Mouse (Mus musculus) kidney, embryonic 14.5 days (tissue): Measurements from ENCODE around the gene Lpo. TPM values are rescaled to one million over a fixed set of nuclear protein-coding genes. Genes with fewer than 3 reads are reported as not detected.

ENCODE experiments used
- ATAC-seq: fragments of 200-750 bp; cut with Nextera tagmentation; 2 replicates; pipeline ENCODE4 v1.8.0; 2017; ENCODE audit warnings: moderate number of reproducible peaks, mild to moderate bottlenecking, moderate TSS enrichment, moderate library complexity; ENCODE audit not compliant: low FRiP score, low TSS enrichment
- H3K27ac ChIP-seq: fragments of 300-500 bp; sonication (generic); 2 replicates; pipeline ENCODE4 v1.5.1; 2014; ENCODE audit warnings: low read depth, mild to moderate bottlenecking, low read length, moderate library complexity, mixed read lengths
- H3K27me3 ChIP-seq: fragments of 300-500 bp; sonication (generic); 2 replicates; pipeline ENCODE4 v1.6.1; 2014; ENCODE audit warnings: mild to moderate bottlenecking, low read length; ENCODE audit not compliant: control insufficient read depth, insufficient read depth
- H3K36me3 ChIP-seq: fragments of 300-500 bp; sonication (generic); 2 replicates; pipeline ENCODE4 v1.6.1; 2014; ENCODE audit warnings: low read length, mixed read lengths; ENCODE audit not compliant: control insufficient read depth, insufficient read depth
- H3K4me1 ChIP-seq: fragments of 300-500 bp; sonication (generic); 2 replicates; pipeline ENCODE4 v1.6.1; 2014; ENCODE audit warnings: low read length, mixed read lengths; ENCODE audit not compliant: control insufficient read depth, insufficient read depth
- H3K4me2 ChIP-seq: fragments of 300-500 bp; sonication (generic); replicated peaks from 2 replicates; pipeline ENCODE4 v1.6.1; 2014; ENCODE audit warnings: low read depth, mild to moderate bottlenecking, low read length
- H3K4me3 ChIP-seq: fragments of 300-500 bp; sonication (generic); 2 replicates; pipeline ENCODE4 v1.5.1; 2014; ENCODE audit warnings: mild to moderate bottlenecking, low read length
- H3K9ac ChIP-seq: fragments of 300-500 bp; sonication (generic); 2 replicates; pipeline ENCODE4 v1.6.1; 2014; ENCODE audit warnings: low read depth, mild to moderate bottlenecking, low read length, moderate library complexity
- H3K9me3 ChIP-seq: fragments of 300-500 bp; sonication (generic); 2 replicates; pipeline ENCODE4 v1.6.1; 2016; ENCODE audit warnings: low read length; ENCODE audit not compliant: control insufficient read depth
- WGBS: fragments of 180-500 bp; shearing (Covaris S2); extraction: QIAGEN DNeasy Blood & Tissue Kit; methylation state at CpG from one replicate; pipeline ENCODE4 v1.1.7; 2014; 5-methylcytosine and 5-hydroxymethylcytosine counted together
- polyA plus RNA-seq: library from polyadenylated mRNA; unstranded; fragments of >200 nt; fragmentation: Nextera tagmentation; extraction: Ambion mirVana; gene quantifications from 2 replicates; pipeline ENCODE4 v1.2.1, GENCODE M21; 2014

Lpo gene
- polyA plus RNA-seq, 1 experiment from 2014 or later, result not detected

DNA sequence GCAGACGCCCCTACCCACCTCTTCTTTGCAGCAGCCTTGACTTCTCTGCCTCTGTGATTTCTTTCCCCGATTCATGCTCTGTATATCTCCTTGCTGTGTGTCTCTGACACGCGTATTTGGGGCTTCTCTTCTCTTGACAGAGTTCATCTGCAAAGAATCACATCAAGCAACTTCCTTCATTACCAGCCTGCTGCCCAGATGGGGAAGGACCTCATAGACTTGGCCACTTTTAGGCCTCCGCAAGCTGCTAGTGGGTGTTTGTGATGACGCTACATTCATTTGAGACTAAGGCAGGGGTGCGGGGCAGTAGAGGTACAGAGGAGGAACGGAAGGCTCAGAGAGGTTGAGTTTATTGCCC lies 25.5 kb upstream of the Lpo start:
- Histone ChIP-seq H3K9ac (peak overlapping the region; percentile 62; the same call in 1 of the 2 replicates), H3K27me3 (no peaks in the 10 kb centered on the region), H3K9me3 (no peaks in the 10 kb centered on the region), H3K4me2 (peak overlapping the region; percentile 75), H3K36me3 (peaks cover 14% of the 10 kb centered on the region; the same call in 1 of the 2 replicates), H3K4me1 (peaks cover 4% of the 10 kb centered on the region; the same call in 1 of the 2 replicates), H3K4me3 (peak overlapping the region; percentile 67), H3K27ac (peak overlapping the region; percentile 42; the same call in 1 of the 2 replicates)
- ATAC-seq, result peak; percentile 9; the same call in 1 of the 2 replicates
- 33% methylated on average over 8 of the region's 8 CpGs for WGBS

DNA sequence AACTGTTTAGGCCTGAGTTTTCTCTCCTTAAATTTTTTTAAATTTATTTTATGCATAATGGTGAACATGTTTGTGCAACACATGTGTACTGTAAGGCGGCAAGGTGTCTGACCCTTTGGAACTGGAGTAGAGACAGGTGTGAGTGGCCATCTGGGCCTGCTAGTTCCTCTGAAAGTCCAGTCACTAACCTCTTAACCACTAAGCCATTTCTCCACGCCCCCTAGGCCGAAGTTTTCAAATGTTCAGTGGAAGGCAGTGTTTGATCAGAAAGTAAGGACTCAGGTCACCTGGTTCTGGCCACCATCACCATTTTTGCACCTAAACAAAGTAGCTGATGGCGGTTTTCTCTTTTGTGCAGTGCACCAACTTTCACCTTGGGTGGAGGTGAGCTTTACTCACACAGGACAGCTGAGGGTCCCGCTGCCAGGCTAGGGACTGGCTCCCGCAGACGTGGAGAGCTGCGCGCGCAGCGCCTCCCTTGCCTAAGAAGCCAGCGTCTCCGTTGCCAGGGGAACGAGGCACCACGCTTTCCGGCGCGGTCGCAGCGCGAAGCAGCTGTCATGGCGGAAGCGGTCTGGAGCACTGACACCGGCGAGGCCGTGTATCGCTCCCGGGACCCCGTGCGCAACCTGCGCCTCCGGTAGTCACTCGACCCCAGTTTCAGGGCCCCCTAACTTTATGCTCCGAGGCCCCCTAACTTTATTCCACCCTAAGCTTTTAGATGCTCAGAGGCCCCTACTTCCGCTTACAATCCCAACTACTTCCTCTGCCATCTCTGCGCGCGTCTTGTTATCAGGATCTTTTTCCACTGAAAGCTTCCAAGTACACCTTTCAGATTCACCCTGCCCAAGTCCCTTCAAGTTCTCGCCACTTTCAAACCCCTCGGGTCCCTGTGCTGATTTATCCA lies 24.9 kb upstream of the Lpo start, which contains the start of gene Mks1:
TSS of gene Mks1 (plus strand) at position 526 of the 907 bp plus-strand sequence.
- H3K4me2 ChIP-seq, result peak within 1 kb of the TSS; percentile 75
- H3K9ac ChIP-seq, result peak within 1 kb of the TSS; percentile 62
- peak within 1 kb of the TSS; percentile 67 for H3K4me3 ChIP-seq
- H3K27me3 ChIP-seq, result no peaks in the 10 kb centered on the region
- peak; percentile 95 for ATAC-seq
- no peaks in the 10 kb centered on the region for H3K9me3 ChIP-seq
- peaks cover 4% of the 10 kb centered on the region; the same call in 1 of the 2 replicates for H3K4me1 ChIP-seq
- peaks cover 9% of the 10 kb centered on the region; the same call in 1 of the 2 replicates for H3K36me3 ChIP-seq
- H3K27ac ChIP-seq, result peak within 1 kb of the TSS; percentile 42; the same call in 1 of the 2 replicates
- 4% methylated on average over 40 of the region's 40 CpGs for WGBS

DNA sequence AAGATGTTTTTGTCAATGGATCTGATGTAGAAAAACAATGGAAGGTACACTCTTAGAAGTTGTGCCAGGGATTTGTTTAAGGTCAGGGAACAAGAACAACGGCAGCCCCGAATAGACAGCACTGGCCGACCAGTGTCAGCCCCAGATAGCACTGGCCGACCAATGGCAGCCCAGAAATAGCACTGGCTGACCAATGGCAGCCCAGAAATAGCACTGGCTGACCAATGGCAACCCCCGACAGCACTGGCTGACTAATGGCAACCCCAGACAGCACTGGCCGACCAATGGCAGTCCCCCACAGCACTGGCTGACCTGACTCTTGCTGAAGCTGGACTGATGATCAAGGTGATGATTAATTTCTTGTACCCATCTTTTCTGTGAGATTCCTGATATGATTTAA lies 19.8 kb upstream of the Lpo start:
- Histone ChIP-seq H3K4me1 (no peaks in the 10 kb centered on the region), H3K27me3 (no peaks in the 10 kb centered on the region), H3K4me3 (no peak overlapping the region), H3K9ac (no peak overlapping the region), H3K4me2 (no peak overlapping the region), H3K27ac (no peak overlapping the region), H3K9me3 (no peaks in the 10 kb centered on the region), H3K36me3 (no peaks in the 10 kb centered on the region)
- 73% methylated on average over 6 of the region's 6 CpGs for WGBS
- 0 out of 2 replicates have a peak, but pooled peaks have one; percentile 57 for ATAC-seq

DNA sequence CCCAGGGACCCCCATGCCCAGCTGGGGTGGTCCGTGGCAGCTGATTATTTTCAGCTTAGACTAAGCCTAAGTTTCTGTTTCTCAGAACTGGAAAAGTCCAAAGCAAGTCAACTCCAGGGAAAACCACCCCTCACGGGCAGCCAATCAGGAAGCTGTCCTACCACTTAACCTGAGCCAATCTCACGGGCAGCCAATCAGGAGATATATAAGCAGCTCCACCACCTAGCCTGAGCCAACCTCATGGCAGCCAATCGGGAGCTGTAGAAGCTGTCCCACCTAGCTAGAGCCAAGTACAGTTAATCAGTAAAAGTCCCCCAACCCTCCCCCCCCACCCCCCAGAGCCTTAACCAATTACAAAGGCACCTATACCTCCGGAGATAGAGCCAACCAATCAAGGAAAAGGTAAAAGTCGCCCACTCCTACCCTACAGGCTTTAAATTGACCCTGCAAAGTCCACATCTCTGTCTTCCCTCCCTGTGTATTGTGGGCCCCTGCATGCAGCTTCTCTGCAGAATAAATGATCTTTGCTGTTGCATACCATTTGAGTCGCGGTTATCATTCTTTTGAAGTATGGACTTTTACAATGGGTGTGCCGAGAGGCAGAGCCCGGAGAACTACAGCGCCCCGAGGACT lies 19.0 kb upstream of the Lpo start:
- 86% methylated on average over 12 of the region's 12 CpGs for whole genome bisulfite sequencing
- H3K4me1 ChIP-seq, result no peaks in the 10 kb centered on the region

DNA sequence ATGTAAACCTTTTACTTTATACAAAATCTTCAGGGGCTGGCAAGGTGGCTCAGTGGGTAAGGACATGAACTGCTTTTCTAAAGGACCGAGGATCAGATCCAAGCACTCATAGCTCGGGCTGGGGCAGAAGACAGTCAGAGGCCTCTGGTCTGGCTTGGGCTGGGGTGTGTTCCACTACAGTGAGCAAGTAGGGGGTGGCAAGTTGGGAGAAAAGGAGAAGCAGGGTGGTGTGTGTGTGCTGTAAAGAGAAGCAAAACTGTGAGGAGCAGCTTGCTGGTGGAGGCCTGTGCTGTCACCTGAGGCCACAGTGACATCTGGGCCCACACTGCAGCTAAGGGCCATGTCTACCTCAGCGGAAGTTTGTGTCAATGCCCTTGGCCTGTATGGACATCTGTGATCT lies 13.3 kb upstream of the Lpo start:
- 90% methylated on average over 3 of the region's 3 CpGs for WGBS
- H3K4me1 ChIP-seq, result no peaks in the 10 kb centered on the region
- no peak overlapping the region for H3K9ac ChIP-seq
- H3K4me3 ChIP-seq, result no peak overlapping the region
- no peak for ATAC-seq
- H3K36me3 ChIP-seq, result no peaks in the 10 kb centered on the region
- H3K27me3 ChIP-seq, result no peaks in the 10 kb centered on the region
- H3K27ac ChIP-seq, result no peak overlapping the region
- H3K4me2 ChIP-seq, result no peak overlapping the region
- H3K9me3 ChIP-seq, result no peaks in the 10 kb centered on the region

More for the DNA sequence above, 19.0 kb upstream of the Lpo start:
- Histone ChIP-seq H3K4me3 (no peak overlapping the region), H3K4me2 (no peak overlapping the region), H3K9ac (no peak overlapping the region), H3K27ac (no peak overlapping the region), H3K9me3 (no peaks in the 10 kb centered on the region), H3K36me3 (no peaks in the 10 kb centered on the region), H3K27me3 (no peaks in the 10 kb centered on the region)
- no peak for ATAC-seq

- Histone ChIP-seq H3K4me3 (no peak overlapping the region), H3K9me3 (no peaks in the 10 kb centered on the region), H3K4me2 (no peak overlapping the region), H3K27me3 (no peaks in the 10 kb centered on the region), H3K27ac (no peak overlapping the region), H3K4me1 (no peaks in the 10 kb centered on the region), H3K9ac (no peak overlapping the region), H3K36me3 (no peaks in the 10 kb centered on the region)
- no peak for ATAC-seq
- 83% methylated on average over 8 of the region's 8 CpGs for WGBS
Measured at GRCm38 (mm10) chr11:87840676-87841075, 12.6 kb upstream of the Lpo start.

DNA sequence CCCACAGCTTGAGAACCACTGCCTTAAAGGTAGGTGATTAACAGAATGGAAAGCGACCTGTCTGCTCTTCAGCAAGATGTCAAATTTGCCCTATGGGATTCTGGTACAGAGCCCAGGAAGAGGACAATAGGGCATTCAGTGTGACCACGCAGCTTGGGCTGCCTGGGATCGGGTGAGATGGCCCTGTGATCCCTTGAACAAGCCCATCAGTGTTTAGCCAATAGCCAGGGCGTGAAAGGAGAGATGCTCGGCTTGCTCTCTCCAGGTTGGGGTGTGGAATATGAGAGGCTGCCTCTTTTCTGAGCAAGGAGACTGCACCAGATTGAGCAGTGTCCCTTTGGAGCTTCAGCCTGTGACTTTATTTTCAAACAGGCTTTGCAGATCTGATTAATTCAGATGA lies 6.6 kb downstream of the Lpo start:
- H3K36me3 ChIP-seq, result no peaks in the 10 kb centered on the region
- H3K27ac ChIP-seq, result no peak overlapping the region
- no peaks in the 10 kb centered on the region for H3K9me3 ChIP-seq
- ATAC-seq, result no peak
- WGBS, result 47% methylated on average over 5 of the region's 5 CpGs
- no peaks in the 10 kb centered on the region; the same call in 1 of the 2 replicates for H3K4me1 ChIP-seq
- H3K27me3 ChIP-seq, result no peaks in the 10 kb centered on the region
- H3K4me3 ChIP-seq, result no peak overlapping the region
- no peak overlapping the region for H3K4me2 ChIP-seq
- H3K9ac ChIP-seq, result no peak overlapping the region

DNA sequence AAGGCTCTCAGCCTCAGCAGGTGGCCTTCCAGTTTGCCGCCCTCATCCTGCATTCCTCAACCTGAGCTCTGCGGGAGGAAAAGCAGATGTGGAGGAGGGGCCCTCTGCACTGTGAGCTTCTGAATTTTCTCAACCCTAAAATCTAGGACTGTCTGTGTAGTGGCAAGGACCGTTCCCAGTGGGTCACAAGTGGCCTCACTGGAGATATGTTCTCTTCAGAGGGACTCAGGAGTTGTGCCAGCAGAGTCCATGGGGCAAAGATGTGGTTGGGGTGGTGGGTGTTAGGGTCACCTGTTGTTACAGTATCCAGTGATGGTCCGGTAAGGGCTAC lies 10.7 kb downstream of the Lpo start:
- 32% methylated on average over 4 of the region's 4 CpGs for WGBS
- no peak for ATAC-seq
- Histone ChIP-seq H3K27me3 (no peaks in the 10 kb centered on the region), H3K9ac (0 out of 2 replicates have a peak overlapping the region, but pooled peaks have one; percentile 51), H3K4me1 (no peaks in the 10 kb centered on the region; the same call in 1 of the 2 replicates), H3K9me3 (no peaks in the 10 kb centered on the region), H3K36me3 (no peaks in the 10 kb centered on the region), H3K4me2 (peak overlapping the region; percentile 72), H3K4me3 (peak overlapping the region; percentile 38), H3K27ac (no peak overlapping the region)
